Mouse (Mus musculus) heart, postnatal 0 days (tissue): ENCODE results near the gene Cpeb1. TPM values are rescaled to one million over a fixed set of nuclear protein-coding genes. Genes with fewer than 3 reads are reported as not detected.

Experiments used
- ATAC-seq: fragments of 200-750 bp; cut with Nextera tagmentation; 2 replicates; pipeline ENCODE4 v1.8.0; 2017; ENCODE audit warnings: low read depth, moderate number of reproducible peaks, moderate library complexity; ENCODE audit not compliant: insufficient read depth
- DNase-seq: peaks from one replicate; pipeline ENCODE4 v3.0.0-alpha.2; 2016; ENCODE audit warnings: low spot score
- H3K27ac ChIP-seq: fragments of 300-500 bp; sonication (generic); 2 replicates; pipeline ENCODE4 v1.5.1; 2014; ENCODE audit warnings: low read depth, mild to moderate bottlenecking
- H3K27me3 ChIP-seq: fragments of 300-500 bp; sonication (generic); 2 replicates; pipeline ENCODE4 v1.6.1; 2014; ENCODE audit warnings: low read length, mixed read lengths; ENCODE audit not compliant: control insufficient read depth, insufficient read depth
- H3K36me3 ChIP-seq: fragments of 300-500 bp; sonication (generic); replicated peaks from 2 replicates; pipeline ENCODE4 v1.6.1; 2014; ENCODE audit warnings: low read length, mixed read lengths; ENCODE audit not compliant: control insufficient read depth, insufficient read depth
- H3K4me1 ChIP-seq: fragments of 300-500 bp; sonication (generic); 2 replicates; pipeline ENCODE4 v1.6.1; 2014; ENCODE audit warnings: antibody characterized with exemption; ENCODE audit not compliant: control insufficient read depth, insufficient read depth
- H3K4me2 ChIP-seq: fragments of 300-500 bp; sonication (generic); 2 replicates; pipeline ENCODE4 v1.6.1; 2014; ENCODE audit warnings: low read depth, mild to moderate bottlenecking, low read length, moderate library complexity
- H3K4me3 ChIP-seq: fragments of 300-500 bp; sonication (generic); 2 replicates; pipeline ENCODE4 v1.5.1; 2014; ENCODE audit warnings: low read depth, low read length
- H3K9ac ChIP-seq: fragments of 300-500 bp; sonication (generic); replicated peaks from 2 replicates; pipeline ENCODE4 v1.6.1; 2014; ENCODE audit warnings: low read depth, low read length, mixed read lengths
- H3K9me3 ChIP-seq: fragments of 300-500 bp; sonication (generic); replicated peaks from 2 replicates; pipeline ENCODE4 v1.6.1; 2016; ENCODE audit warnings: low read length; ENCODE audit not compliant: control insufficient read depth
- CTCF ChIP-seq: IDR thresholded peaks from 2 replicates; pipeline ENCODE4 v1.5.1; 2016; ENCODE audit warnings: antibody characterized with exemption, control low read depth, low read depth
- EP300 ChIP-seq: IDR thresholded peaks from 2 replicates; pipeline ENCODE4 v1.6.1; 2016; ENCODE audit warnings: antibody characterized with exemption, low read depth
- WGBS: fragments of 180-500 bp; shearing (Covaris S2); extraction: QIAGEN DNeasy Blood & Tissue Kit; methylation state at CpG from one replicate; pipeline ENCODE4 v1.1.7; 2014; 5-methylcytosine and 5-hydroxymethylcytosine counted together
- polyA plus RNA-seq: library from polyadenylated mRNA; unstranded; fragments of >200 nt; fragmentation: Nextera tagmentation; extraction: Ambion mirVana; gene quantifications from 2 replicates; pipeline ENCODE4 v1.2.1, GENCODE M21; 2015
- total RNA-seq: library from RNA; depleted of rRNA; stranded (reverse); fragments of >200 nt; gene quantifications from 2 replicates; pipeline ENCODE4 v1.2.3, GENCODE M21; 2014; ENCODE audit warnings: low replicate concordance

Gene Cpeb1
- total and polyA plus RNA-seq, 2 experiments from 2014 or later: 1.3 to 2.2 TPM

GRCm38 (mm10) chr7:81452971-81453441 is 2.3 kb downstream of the Cpeb1 start:
- Histone ChIP-seq H3K9me3 (no peaks in the 10 kb centered on the region), H3K27me3 (peaks cover 69% of the 10 kb centered on the region), H3K36me3 (no peaks in the 10 kb centered on the region), H3K9ac (no peak overlapping the region), H3K4me2 (no peak overlapping the region), H3K4me3 (no peak overlapping the region), H3K4me1 (peaks cover 8% of the 10 kb centered on the region; the same call in 1 of the 2 replicates), H3K27ac (no peak overlapping the region)
- TF ChIP-seq EP300: no peak
- TF ChIP-seq CTCF: no peak
- 7% methylated on average over 21 of the region's 21 CpGs for WGBS
- DNase-seq: no peak
- no peak for ATAC-seq

GRCm38 (mm10) chr7:81398957-81399356 is 56.3 kb downstream of the Cpeb1 start:
- Histone ChIP-seq H3K27ac (no peak overlapping the region), H3K4me1 (no peaks in the 10 kb centered on the region), H3K9me3 (no peaks in the 10 kb centered on the region), H3K9ac (no peak overlapping the region), H3K4me3 (no peak overlapping the region), H3K27me3 (no peaks in the 10 kb centered on the region), H3K36me3 (no peaks in the 10 kb centered on the region), H3K4me2 (no peak overlapping the region)
- TF ChIP-seq CTCF (peak; percentile 41), EP300 (no peak)
- DNase-seq (no peak), ATAC-seq (no peak)
- WGBS: 40% methylated on average over 2 of the region's 2 CpGs

DNA sequence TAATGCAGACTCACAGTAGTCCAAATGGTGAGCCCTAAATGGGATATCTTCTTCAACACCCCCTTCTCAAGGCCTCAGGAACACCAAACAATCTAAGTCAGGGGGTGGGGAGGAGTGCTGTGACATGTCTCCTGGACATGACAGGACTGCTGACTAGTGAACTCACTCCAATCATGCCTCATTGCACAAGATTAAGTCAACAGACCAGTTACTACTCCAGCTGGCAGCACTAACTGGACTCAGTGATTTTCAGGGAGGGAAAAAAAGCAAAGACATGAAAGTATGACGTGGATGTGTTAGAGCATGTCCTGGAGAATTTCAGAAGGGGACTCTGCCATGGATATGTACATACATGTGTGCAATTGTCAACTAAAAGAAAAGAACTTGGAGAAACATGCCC is 75.9 kb downstream of the Cpeb1 start:
- TF ChIP-seq CTCF: no peak
- TF ChIP-seq EP300: no peak
- ATAC-seq: no peak
- H3K4me1 ChIP-seq: no peaks in the 10 kb centered on the region
- no peaks in the 10 kb centered on the region for H3K9me3 ChIP-seq
- H3K36me3 ChIP-seq: no peaks in the 10 kb centered on the region
- WGBS: 50% methylated on average over 1 of the region's 1 CpGs
- no peak overlapping the region for H3K4me3 ChIP-seq
- DNase-seq: no peak
- no peak overlapping the region for H3K9ac ChIP-seq
- H3K27ac ChIP-seq: no peak overlapping the region
- H3K27me3 ChIP-seq: no peaks in the 10 kb centered on the region
- no peak overlapping the region for H3K4me2 ChIP-seq

GRCm38 (mm10) chr7:81372337-81372920 is 82.8 kb downstream of the Cpeb1 start:
- TF ChIP-seq CTCF: no peak
- no peak for TF ChIP-seq EP300
- no peak overlapping the region for H3K4me3 ChIP-seq
- no peaks in the 10 kb centered on the region for H3K27me3 ChIP-seq
- no peaks in the 10 kb centered on the region for H3K9me3 ChIP-seq
- H3K27ac ChIP-seq: no peak overlapping the region
- H3K4me1 ChIP-seq: no peaks in the 10 kb centered on the region
- DNase-seq: peak; percentile 30
- peak; percentile 27; the same call in 1 of the 2 replicates for ATAC-seq
- H3K4me2 ChIP-seq: peak overlapping the region; percentile 48
- no peak overlapping the region for H3K9ac ChIP-seq
- no peaks in the 10 kb centered on the region for H3K36me3 ChIP-seq
- WGBS: 7% methylated on average over 11 of the region's 13 CpGs

- Histone ChIP-seq H3K4me1 (no peaks in the 10 kb centered on the region), H3K4me2 (no peak overlapping the region), H3K9me3 (no peaks in the 10 kb centered on the region), H3K27ac (no peak overlapping the region), H3K9ac (no peak overlapping the region), H3K4me3 (no peak overlapping the region), H3K36me3 (no peaks in the 10 kb centered on the region), H3K27me3 (no peaks in the 10 kb centered on the region)
- ATAC-seq: no peak
- TF ChIP-seq CTCF (no peak), EP300 (no peak)
- DNase-seq: no peak
- WGBS: 21% methylated on average over 5 of the region's 5 CpGs
Measured at GRCm38 (mm10) chr7:81371811-81372210, 83.5 kb downstream of the Cpeb1 start.

DNA sequence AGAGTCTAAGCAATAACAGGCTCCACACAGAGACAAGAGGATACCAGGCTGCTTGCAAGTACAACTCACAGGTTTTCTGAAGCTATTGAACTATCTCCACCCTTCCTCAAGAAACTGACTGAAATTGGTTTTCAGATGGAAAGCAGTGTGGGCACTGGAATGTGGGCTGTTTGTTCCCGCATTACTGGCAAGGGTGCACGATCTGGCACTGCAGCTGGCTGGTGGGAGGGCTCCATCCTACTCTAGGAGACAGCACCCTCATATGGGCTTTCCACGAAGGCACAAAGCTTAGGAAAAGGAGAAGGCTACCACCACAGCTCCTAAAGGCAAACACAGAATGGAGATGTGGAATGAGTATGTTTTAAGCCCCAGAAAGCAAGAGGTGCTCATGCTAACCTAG is 85.5 kb downstream of the Cpeb1 start:
- no peak overlapping the region for H3K4me3 ChIP-seq
- WGBS: 55% methylated on average over 3 of the region's 3 CpGs
- H3K4me2 ChIP-seq: no peak overlapping the region
- DNase-seq (no peak), ATAC-seq (no peak)
- no peak overlapping the region for H3K9ac ChIP-seq
- no peaks in the 10 kb centered on the region for H3K4me1 ChIP-seq
- H3K9me3 ChIP-seq: no peaks in the 10 kb centered on the region
- no peak overlapping the region for H3K27ac ChIP-seq
- H3K36me3 ChIP-seq: no peaks in the 10 kb centered on the region
- H3K27me3 ChIP-seq: no peaks in the 10 kb centered on the region
- TF ChIP-seq EP300 (no peak), CTCF (no peak)
